Mouse (Mus musculus) liver, embryonic 16.5 days (tissue): ENCODE data around the gene Gm45021. TPM values are rescaled to one million over a fixed set of nuclear protein-coding genes. Genes with fewer than 3 reads are reported as not detected.

ENCODE experiments used
- ATAC-seq: fragments of 200-750 bp; cut with Nextera tagmentation; 2 replicates; pipeline ENCODE4 v1.8.0; 2017; ENCODE audit warnings: low read depth, mild to moderate bottlenecking, moderate number of reproducible peaks, moderate library complexity
- H3K27ac ChIP-seq: fragments of 300-500 bp; sonication (generic); 2 replicates; pipeline ENCODE4 v1.5.1; 2014; ENCODE audit warnings: mild to moderate bottlenecking, low read length
- H3K27me3 ChIP-seq: fragments of 300-500 bp; sonication (generic); 2 replicates; pipeline ENCODE4 v1.6.1; 2014; ENCODE audit warnings: low read depth, low read length, mixed read lengths; ENCODE audit not compliant: control insufficient read depth, insufficient read depth
- H3K36me3 ChIP-seq: fragments of 300-500 bp; sonication (generic); 2 replicates; pipeline ENCODE4 v1.6.1; 2014; ENCODE audit warnings: mild to moderate bottlenecking; ENCODE audit not compliant: control insufficient read depth, insufficient read depth
- H3K4me1 ChIP-seq: fragments of 300-500 bp; sonication (generic); 2 replicates; pipeline ENCODE4 v1.6.1; 2014; ENCODE audit warnings: low read depth, low read length, mixed read lengths; ENCODE audit not compliant: control insufficient read depth
- H3K4me2 ChIP-seq: fragments of 300-500 bp; sonication (generic); 2 replicates; pipeline ENCODE4 v1.6.1; 2014; ENCODE audit warnings: low read depth, low read length, mixed read lengths
- H3K4me3 ChIP-seq: fragments of 300-500 bp; sonication (generic); 2 replicates; pipeline ENCODE4 v1.5.1; 2014; ENCODE audit warnings: low read depth, mild to moderate bottlenecking, low read length
- H3K9ac ChIP-seq: fragments of 300-500 bp; sonication (generic); 2 replicates; pipeline ENCODE4 v1.6.1; 2014; ENCODE audit warnings: low read depth, low read length
- H3K9me3 ChIP-seq: fragments of 300-500 bp; sonication (generic); replicated peaks from 2 replicates; pipeline ENCODE4 v1.6.1; 2016; ENCODE audit warnings: low read length; ENCODE audit not compliant: control insufficient read depth
- WGBS: fragments of 180-500 bp; shearing (Covaris S2); extraction: QIAGEN DNeasy Blood & Tissue Kit; methylation state at CpG from one replicate; pipeline ENCODE4 v1.1.7; 2014; ENCODE audit not compliant: insufficient replicate concordance; 5-methylcytosine and 5-hydroxymethylcytosine counted together
- polyA plus RNA-seq: library from polyadenylated mRNA; unstranded; fragments of >200 nt; fragmentation: Nextera tagmentation; extraction: Ambion mirVana; gene quantifications from 2 replicates; pipeline ENCODE4 v1.2.1, GENCODE M21; 2015

Gm45021 gene
- polyA plus RNA-seq, 1 experiment from 2014 or later, result not detected

GRCm38 (mm10) chr6:48647611-48648010, 58.2 kb downstream of the Gm45021 start:
- Histone ChIP-seq H3K9ac (no peak overlapping the region), H3K4me2 (no peak overlapping the region), H3K27ac (no peak overlapping the region), H3K4me1 (no peaks in the 10 kb centered on the region), H3K27me3 (no peaks in the 10 kb centered on the region), H3K36me3 (no peaks in the 10 kb centered on the region), H3K9me3 (no peaks in the 10 kb centered on the region), H3K4me3 (no peak overlapping the region)
- 61% methylated on average over 2 of the region's 2 CpGs for WGBS
- ATAC-seq, result no peak

GRCm38 (mm10) chr6:48648779-48649178, 59.4 kb downstream of the Gm45021 start:
- Histone ChIP-seq H3K27me3 (no peaks in the 10 kb centered on the region), H3K4me3 (no peak overlapping the region), H3K36me3 (no peaks in the 10 kb centered on the region), H3K9ac (no peak overlapping the region), H3K9me3 (no peaks in the 10 kb centered on the region), H3K27ac (no peak overlapping the region), H3K4me1 (no peaks in the 10 kb centered on the region), H3K4me2 (no peak overlapping the region)
- WGBS, result 66% methylated on average over 4 of the region's 4 CpGs
- no peak for ATAC-seq

GRCm38 (mm10) chr6:48650041-48650440, 60.6 kb downstream of the Gm45021 start:
- H3K4me1 ChIP-seq, result no peaks in the 10 kb centered on the region
- 79% methylated on average over 9 of the region's 9 CpGs for WGBS
- H3K27me3 ChIP-seq, result no peaks in the 10 kb centered on the region
- H3K4me2 ChIP-seq, result no peak overlapping the region
- no peaks in the 10 kb centered on the region for H3K9me3 ChIP-seq
- H3K4me3 ChIP-seq, result no peak overlapping the region
- no peaks in the 10 kb centered on the region for H3K36me3 ChIP-seq
- H3K27ac ChIP-seq, result no peak overlapping the region
- H3K9ac ChIP-seq, result no peak overlapping the region
- ATAC-seq, result no peak

GRCm38 (mm10) chr6:48658721-48659120, 69.3 kb downstream of the Gm45021 start:
- WGBS, result 58% methylated on average over 5 of the region's 5 CpGs
- no peaks in the 10 kb centered on the region for H3K27me3 ChIP-seq
- H3K4me3 ChIP-seq, result no peak overlapping the region
- H3K36me3 ChIP-seq, result no peaks in the 10 kb centered on the region
- H3K4me1 ChIP-seq, result no peaks in the 10 kb centered on the region
- no peaks in the 10 kb centered on the region for H3K9me3 ChIP-seq
- no peak for ATAC-seq
- H3K4me2 ChIP-seq, result no peak overlapping the region
- H3K9ac ChIP-seq, result no peak overlapping the region
- no peak overlapping the region for H3K27ac ChIP-seq

Other genes starting within 250 kb of the Gm45021 start
- gene Krba1, start 194.0 kb upstream of the Gm45021 start, polyA plus RNA-seq, result 1.7 and 1.9 TPM in 2 replicates
- gene Zfp467, start 143.8 kb upstream of the Gm45021 start, polyA plus RNA-seq, result 2.8 and 3.3 TPM in 2 replicates
- 0.01 and 0.06 TPM in 2 replicates for gene Sspo, start 141.4 kb upstream of the Gm45021 start, polyA plus RNA-seq
- gene Atp6v0e2, start 52.0 kb upstream of the Gm45021 start, polyA plus RNA-seq, result 0.84 and 1.0 TPM in 2 replicates
- gene Lrrc61, start 34.8 kb upstream of the Gm45021 start, polyA plus RNA-seq, result 1.8 and 2.1 TPM in 2 replicates
- gene Rarres2, start 16.8 kb upstream of the Gm45021 start, polyA plus RNA-seq, result 53.4 and 57.0 TPM in 2 replicates
- 11.7 and 14.0 TPM in 2 replicates for gene Repin1, start 4.3 kb downstream of the Gm45021 start, polyA plus RNA-seq
- gene Gm44965, start 4.3 kb downstream of the Gm45021 start, polyA plus RNA-seq, result not detected in 2 replicates
- 2.2 and 2.3 TPM in 2 replicates for gene Zfp775, start 12.5 kb downstream of the Gm45021 start, polyA plus RNA-seq
- 0.13 and 0.19 TPM in 2 replicates for gene AI854703, start 37.2 kb downstream of the Gm45021 start, polyA plus RNA-seq
- 1.0 and 1.1 TPM in 2 replicates for gene Gimap8, start 57.6 kb downstream of the Gm45021 start, polyA plus RNA-seq
- gene Gimap9, start 86.5 kb downstream of the Gm45021 start, polyA plus RNA-seq, result 7.2 and 9.8 TPM in 2 replicates
- 11.0 and 11.4 TPM in 2 replicates for gene Gimap4, start 94.9 kb downstream of the Gm45021 start, polyA plus RNA-seq
- 8.9 and 9.9 TPM in 2 replicates for gene Gimap6, start 118.6 kb downstream of the Gm45021 start, polyA plus RNA-seq
- 0.40 TPM in 1 of 2 replicates, not detected in the other for gene Gm28053, start 129.0 kb downstream of the Gm45021 start, polyA plus RNA-seq
- 0.13 and 0.16 TPM in 2 replicates for gene Gimap7, start 129.0 kb downstream of the Gm45021 start, polyA plus RNA-seq
- gene Gimap1, start 149.4 kb downstream of the Gm45021 start, polyA plus RNA-seq, result 5.7 and 5.9 TPM in 2 replicates
- 2.5 and 2.8 TPM in 2 replicates for gene Gimap5, start 156.6 kb downstream of the Gm45021 start, polyA plus RNA-seq
- gene Gimap3, start 181.2 kb downstream of the Gm45021 start, polyA plus RNA-seq, result 0.20 and 0.37 TPM in 2 replicates